ENCODE assay signal across 8 mouse cellular contexts in the genomic region with DNA sequence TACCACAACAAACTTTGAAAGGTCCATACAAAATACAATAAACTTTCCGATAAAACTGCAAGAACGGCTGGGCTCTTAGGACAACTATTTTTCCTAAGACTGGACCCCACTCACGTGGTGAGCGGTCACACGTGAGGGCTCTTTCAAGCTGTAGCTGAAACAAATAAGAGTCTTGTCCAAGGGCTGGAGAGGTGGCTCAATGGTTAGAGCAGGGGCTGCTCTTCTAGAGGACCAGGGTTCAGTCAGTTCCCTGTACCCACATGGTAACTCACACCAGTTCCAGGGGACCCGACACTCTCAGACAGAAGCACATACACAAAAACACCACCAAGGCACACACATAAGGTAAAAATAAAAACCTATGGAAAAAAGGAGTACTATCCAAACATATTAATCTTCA.
DNase-seq lines count a peak whose midpoint lies in the region; ATAC-seq and TF ChIP-seq lines count a peak whose summit lies in the region.

No protein-coding gene starts in this region.

- 0 out of 2 replicates have a peak overlapping the region, but pooled peaks have one; percentile 46 for H3K27ac ChIP-seq in heart, embryonic 13.5 days (replicated peaks)
- H3K27ac ChIP-seq in forebrain, embryonic 13.5 days = no peak overlapping the region
- H3K27ac ChIP-seq in liver, postnatal 0 days (ENCODE audit: low read depth) = no peak overlapping the region

- DNase-seq in heart, adult 9 months (ENCODE audit: low spot score in 2 of 2) = no peak
- DNase-seq in A20 (ENCODE audit: low read depth, low spot score) = peak; percentile 76
- DNase-seq in liver, postnatal 0 days = no peak
- no peak for DNase-seq in adrenal gland, adult (ENCODE audit: inconsistent age in 2 of 2, low spot score in 1 of 2)
- no peak for DNase-seq in layer of hippocampus, adult 8-10 months (ENCODE audit: low spot score in 2 of 2)

- 34% methylated on average over 6 of the region's 6 CpGs for WGBS in heart, embryonic 13.5 days
- WGBS in forebrain, embryonic 13.5 days = 13% methylated on average over 6 of the region's 6 CpGs
- WGBS in liver, postnatal 0 days (ENCODE audit: insufficient replicate concordance) = 39% methylated on average over 6 of the region's 6 CpGs

- H3K4me1 ChIP-seq in heart, embryonic 13.5 days = peaks cover 66% of the 10 kb centered on the region
- peaks cover 37% of the 10 kb centered on the region for H3K4me1 ChIP-seq in forebrain, embryonic 13.5 days
- peaks cover 33% of the 10 kb centered on the region for H3K4me1 ChIP-seq in liver, postnatal 0 days (ENCODE audit: insufficient read depth)

- peak overlapping the region; percentile 80 for H3K9ac ChIP-seq in heart, embryonic 13.5 days
- H3K9ac ChIP-seq in forebrain, embryonic 13.5 days = no peak overlapping the region
- H3K9ac ChIP-seq in liver, postnatal 0 days (replicated peaks) = no peak overlapping the region

- H3K4me2 ChIP-seq in heart, embryonic 13.5 days = peak overlapping the region; percentile 62
- peak overlapping the region; percentile 57 for H3K4me2 ChIP-seq in forebrain, embryonic 13.5 days
- H3K4me2 ChIP-seq in liver, postnatal 0 days (ENCODE audit: low read depth, low read length) = peak overlapping the region; percentile 47

- H3K36me3 ChIP-seq in heart, embryonic 13.5 days = peaks cover 10% of the 10 kb centered on the region
- H3K36me3 ChIP-seq in forebrain, embryonic 13.5 days (ENCODE audit: poor library complexity, severe bottlenecking) = no peaks in the 10 kb centered on the region
- H3K36me3 ChIP-seq in liver, postnatal 0 days (replicated peaks; ENCODE audit: insufficient read depth, low read length) = 0 out of 2 replicates have a peak, but pooled peaks cover under 1% of the 10 kb centered on the region

- no peak for TF ChIP-seq CTCF in liver, postnatal 0 days (IDR thresholded peaks at IDR 0.05; ENCODE audit: low read depth)

- H3K27me3 ChIP-seq in heart, embryonic 13.5 days (replicated peaks) = no peaks in the 10 kb centered on the region
- H3K27me3 ChIP-seq in forebrain, embryonic 13.5 days = no peaks in the 10 kb centered on the region
- no peaks in the 10 kb centered on the region for H3K27me3 ChIP-seq in liver, postnatal 0 days (ENCODE audit: insufficient read depth, low read length)

- no peak for ATAC-seq in heart, embryonic 13.5 days (ENCODE audit: extremely low read depth, insufficient number of reproducible peaks, low FRiP score, low TSS enrichment)
- no peak for ATAC-seq in forebrain, embryonic 13.5 days
- ATAC-seq in liver, postnatal 0 days = no peak
- ATAC-seq in granulocyte monocyte progenitor cell, adult 5-6 weeks (replicated peaks; ENCODE audit: poor library complexity, severe bottlenecking) = no peak

- no peak for TF ChIP-seq EP300 in liver, postnatal 0 days (IDR thresholded peaks at IDR 0.05; ENCODE audit: low read depth)

- H3K9me3 ChIP-seq in heart, embryonic 13.5 days = no peaks in the 10 kb centered on the region
- H3K9me3 ChIP-seq in forebrain, embryonic 13.5 days (replicated peaks) = no peaks in the 10 kb centered on the region
- H3K9me3 ChIP-seq in liver, postnatal 0 days (ENCODE audit: low read length) = no peaks in the 10 kb centered on the region

- peak overlapping the region; percentile 48 for H3K4me3 ChIP-seq in heart, embryonic 13.5 days
- no peak overlapping the region for H3K4me3 ChIP-seq in forebrain, embryonic 13.5 days
- H3K4me3 ChIP-seq in liver, postnatal 0 days (ENCODE audit: low read depth, low read length) = peak overlapping the region; percentile 30
